Mouse (Mus musculus) right cerebral cortex, postnatal 4 days (tissue): ENCODE measurements around the gene Tmem192.

Experiments used
- DNase-seq: peaks from one replicate; pipeline ENCODE4 v3.0.0-alpha.2; 2022

Tmem192 gene

GRCm38 (mm10) chr8:64946820-64947697 is at the start of gene Tmem192:
Gene Tmem192, plus strand, starts transcription at chr8:64947185.
- peak; percentile 91 for DNase-seq

- DNase-seq = no peak
Observed at GRCm38 (mm10) chr8:64898710-64899109, 48.3 kb upstream of the Tmem192 start.

GRCm38 (mm10) chr8:64900645-64901044 is 46.3 kb upstream of the Tmem192 start:
- no peak for DNase-seq

GRCm38 (mm10) chr8:64901527-64902156 is 45.3 kb upstream of the Tmem192 start:
- DNase-seq = no peak

- DNase-seq = no peak
Observed at GRCm38 (mm10) chr8:64902191-64902590, 44.8 kb upstream of the Tmem192 start.

- no peak for DNase-seq
Observed at GRCm38 (mm10) chr8:64903778-64904177, 43.2 kb upstream of the Tmem192 start.

- DNase-seq = no peak
Observed at GRCm38 (mm10) chr8:64910026-64910425, 37.0 kb upstream of the Tmem192 start.

GRCm38 (mm10) chr8:64916793-64917192 is 30.2 kb upstream of the Tmem192 start:
- DNase-seq = no peak

GRCm38 (mm10) chr8:64923329-64923728 is 23.7 kb upstream of the Tmem192 start:
- no peak for DNase-seq

GRCm38 (mm10) chr8:64925762-64926161 is 21.2 kb upstream of the Tmem192 start:
- DNase-seq = no peak

- DNase-seq = no peak
Observed at GRCm38 (mm10) chr8:64926355-64926754, 20.6 kb upstream of the Tmem192 start.

GRCm38 (mm10) chr8:64928938-64929337 is 18.0 kb upstream of the Tmem192 start:
- DNase-seq = no peak

GRCm38 (mm10) chr8:64934997-64935396 is 12.0 kb upstream of the Tmem192 start:
- DNase-seq = no peak

- no peak for DNase-seq
Observed at GRCm38 (mm10) chr8:64941019-64941418, 6.0 kb upstream of the Tmem192 start.

GRCm38 (mm10) chr8:64941495-64941894 is 5.5 kb upstream of the Tmem192 start:
- peak; percentile 93 for DNase-seq

- no peak for DNase-seq
Observed at GRCm38 (mm10) chr8:64942946-64943345, 4.0 kb upstream of the Tmem192 start.

- no peak for DNase-seq
Observed at GRCm38 (mm10) chr8:64944831-64945230, 2.2 kb upstream of the Tmem192 start.

- DNase-seq = no peak
Observed at GRCm38 (mm10) chr8:64945606-64946005, 1.4 kb upstream of the Tmem192 start.

GRCm38 (mm10) chr8:64946441-64946819 is 555 bp upstream of the Tmem192 start:
- DNase-seq = no peak

GRCm38 (mm10) chr8:64947698-64948034 is 681 bp downstream of the Tmem192 start:
- no peak for DNase-seq

GRCm38 (mm10) chr8:64948371-64948770 is 1.4 kb downstream of the Tmem192 start:
- no peak for DNase-seq

GRCm38 (mm10) chr8:64952101-64952500 is 5.1 kb downstream of the Tmem192 start:
- no peak for DNase-seq

GRCm38 (mm10) chr8:64959025-64959424 is 12.0 kb downstream of the Tmem192 start:
- DNase-seq = no peak

GRCm38 (mm10) chr8:64962836-64963235 is 15.9 kb downstream of the Tmem192 start:
- DNase-seq = no peak
